Mouse (Mus musculus): ENCODE results near the gene Atcay. TPM values are rescaled to one million over a fixed set of nuclear protein-coding genes. Genes with fewer than 3 reads are reported as not detected.
A peak's percentile ranks its signal among the peaks of the same experiment; 100 is the strongest.
"Not testable (repeated sequence)": the region's sequence is repeated elsewhere in the genome, so short reads cannot be mapped to it uniquely, and the experiment has no call there.

The Atcay gene
- polyA plus RNA-seq, 1 experiment from 2014 or later, result 102 TPM

DNA sequence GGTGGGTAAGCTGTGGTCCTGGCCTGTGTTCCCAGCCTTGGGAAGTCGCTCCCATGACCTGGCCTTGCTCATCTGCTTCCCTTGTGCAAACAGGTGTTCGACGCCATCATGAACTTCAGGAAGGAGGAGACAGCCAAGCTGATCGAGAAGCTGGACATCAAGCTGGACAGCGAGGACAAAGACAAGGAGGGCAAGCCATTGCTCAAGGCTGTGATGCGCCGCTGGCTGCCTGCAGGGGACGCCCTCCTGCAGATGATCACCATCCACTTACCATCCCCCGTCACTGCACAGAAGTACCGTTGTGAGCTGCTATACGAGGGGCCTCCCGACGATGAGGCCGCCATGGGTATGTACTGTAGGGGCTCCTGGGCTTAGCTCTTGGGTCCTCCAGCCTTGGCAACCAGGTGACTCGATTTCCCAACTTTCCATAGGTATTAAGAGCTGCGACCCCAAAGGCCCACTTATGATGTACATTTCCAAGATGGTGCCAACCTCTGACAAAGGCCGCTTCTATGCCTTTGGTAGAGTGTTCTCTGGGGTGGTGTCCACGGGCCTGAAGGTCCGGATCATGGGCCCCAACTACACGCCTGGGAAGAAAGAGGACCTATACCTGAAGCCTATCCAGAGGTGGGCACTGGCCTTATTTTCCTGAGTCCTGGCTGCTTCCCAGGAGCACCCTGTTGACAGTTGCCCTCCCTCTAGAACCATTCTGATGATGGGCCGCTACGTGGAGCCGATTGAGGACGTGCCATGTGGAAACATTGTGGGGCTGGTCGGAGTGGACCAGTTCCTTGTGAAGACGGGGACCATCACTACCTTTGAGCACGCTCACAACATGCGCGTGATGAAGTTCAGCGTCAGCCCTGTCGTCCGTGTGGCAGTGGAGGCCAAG lies 50.9 kb downstream of the Atcay start:
- WGBS, result 90% methylated on average over 32 of the region's 32 CpGs
- no peak for ATAC-seq
- H3K9me3 ChIP-seq (replicated peaks; ENCODE audit: control insufficient read depth, low read length, poor library complexity, severe bottlenecking), result no peaks in the 10 kb centered on the region
- no peak overlapping the region for H3K9ac ChIP-seq (ENCODE audit: low read depth, low read length)
- H3K4me3 ChIP-seq (ENCODE audit: low read depth, low read length), result no peak overlapping the region
- no peak overlapping the region for H3K27ac ChIP-seq (ENCODE audit: low read length)
- no peak overlapping the region for H3K4me2 ChIP-seq (ENCODE audit: low read length)
- H3K27me3 ChIP-seq (ENCODE audit: control insufficient read depth, insufficient read depth, low read depth, low read length), result no peaks in the 10 kb centered on the region
- peaks cover 31% of the 10 kb centered on the region for H3K4me1 ChIP-seq (ENCODE audit: control insufficient read depth, insufficient read depth, low read length)
- H3K36me3 ChIP-seq (ENCODE audit: control insufficient read depth, insufficient read depth, low read length), result peaks cover 47% of the 10 kb centered on the region

DNA sequence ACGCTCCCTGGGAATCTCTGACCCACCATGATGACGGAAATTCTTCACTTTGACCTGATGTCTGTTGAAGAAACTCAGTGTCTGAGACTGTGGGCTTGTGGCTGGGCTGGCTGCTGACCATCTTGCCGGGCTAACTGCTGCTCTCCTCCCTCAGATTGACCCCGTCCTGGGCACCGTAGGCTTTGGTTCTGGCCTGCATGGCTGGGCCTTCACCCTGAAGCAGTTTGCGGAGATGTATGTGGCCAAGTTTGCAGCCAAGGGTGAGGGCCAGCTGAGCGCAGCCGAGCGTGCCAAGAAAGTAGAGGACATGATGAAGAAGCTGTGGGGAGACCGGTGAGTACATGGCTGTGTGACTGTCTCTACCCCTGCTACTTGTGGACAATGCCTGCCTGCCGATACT lies 51.7 kb downstream of the Atcay start:
- H3K27ac ChIP-seq (ENCODE audit: low read length), result no peak overlapping the region
- H3K4me1 ChIP-seq (ENCODE audit: control insufficient read depth, insufficient read depth, low read length), result peaks cover 39% of the 10 kb centered on the region
- no peaks in the 10 kb centered on the region for H3K27me3 ChIP-seq (ENCODE audit: control insufficient read depth, insufficient read depth, low read depth, low read length)
- peaks cover 45% of the 10 kb centered on the region for H3K36me3 ChIP-seq (ENCODE audit: control insufficient read depth, insufficient read depth, low read length)
- no peak overlapping the region for H3K9ac ChIP-seq (ENCODE audit: low read depth, low read length)
- 90% methylated on average over 11 of the region's 11 CpGs for whole genome bisulfite sequencing
- H3K4me2 ChIP-seq (ENCODE audit: low read length), result no peak overlapping the region
- no peak overlapping the region for H3K4me3 ChIP-seq (ENCODE audit: low read depth, low read length)
- H3K9me3 ChIP-seq (replicated peaks; ENCODE audit: control insufficient read depth, low read length, poor library complexity, severe bottlenecking), result no peaks in the 10 kb centered on the region
- no peak for ATAC-seq

DNA sequence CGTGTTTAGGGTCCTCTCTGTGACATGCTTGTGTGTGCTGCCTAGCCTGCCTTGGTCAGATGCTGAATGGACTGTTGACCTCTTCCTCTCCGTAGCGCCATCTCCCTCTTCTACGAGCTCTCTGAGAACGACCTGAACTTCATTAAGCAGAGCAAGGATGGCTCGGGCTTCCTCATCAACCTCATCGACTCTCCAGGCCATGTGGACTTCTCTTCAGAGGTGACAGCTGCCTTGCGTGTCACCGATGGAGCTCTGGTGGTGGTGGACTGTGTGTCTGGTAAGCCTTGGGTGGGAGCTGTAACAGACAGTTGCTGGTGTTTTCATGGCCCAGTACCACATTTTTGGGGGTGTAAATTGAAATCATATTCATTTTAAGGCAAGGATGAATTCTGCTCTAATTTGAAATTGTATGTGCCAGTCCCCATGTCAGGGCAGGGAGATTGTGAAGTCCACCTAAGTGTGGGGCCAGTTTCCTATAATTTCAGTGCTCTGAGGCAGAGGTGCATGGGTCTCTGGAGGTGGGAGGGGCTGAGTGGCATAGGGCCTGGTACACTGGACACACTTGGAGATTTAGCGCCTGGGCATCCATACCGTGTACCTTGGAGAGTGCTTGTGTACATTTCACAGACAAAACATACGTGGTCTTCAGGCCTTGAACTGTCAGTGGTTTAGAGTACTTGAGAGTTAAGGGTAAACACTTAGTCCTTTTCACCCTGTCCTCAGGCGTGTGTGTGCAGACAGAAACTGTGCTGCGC lies 52.5 kb downstream of the Atcay start:
- Histone ChIP-seq H3K4me2 (ENCODE audit: low read length) (peak overlapping the region; percentile 78), H3K27me3 (ENCODE audit: control insufficient read depth, insufficient read depth, low read depth, low read length) (no peaks in the 10 kb centered on the region), H3K27ac (ENCODE audit: low read length) (no peak overlapping the region), H3K36me3 (ENCODE audit: control insufficient read depth, insufficient read depth, low read length) (peaks cover 45% of the 10 kb centered on the region), H3K4me1 (ENCODE audit: control insufficient read depth, insufficient read depth, low read length) (peaks cover 39% of the 10 kb centered on the region), H3K4me3 (ENCODE audit: low read depth, low read length) (peak overlapping the region; percentile 94), H3K9me3 (replicated peaks; ENCODE audit: control insufficient read depth, low read length, poor library complexity, severe bottlenecking) (no peaks in the 10 kb centered on the region), H3K9ac (ENCODE audit: low read depth, low read length) (peak overlapping the region; percentile 97)
- ATAC-seq, result no peak
- WGBS, result 72% methylated on average over 14 of the region's 14 CpGs

DNA sequence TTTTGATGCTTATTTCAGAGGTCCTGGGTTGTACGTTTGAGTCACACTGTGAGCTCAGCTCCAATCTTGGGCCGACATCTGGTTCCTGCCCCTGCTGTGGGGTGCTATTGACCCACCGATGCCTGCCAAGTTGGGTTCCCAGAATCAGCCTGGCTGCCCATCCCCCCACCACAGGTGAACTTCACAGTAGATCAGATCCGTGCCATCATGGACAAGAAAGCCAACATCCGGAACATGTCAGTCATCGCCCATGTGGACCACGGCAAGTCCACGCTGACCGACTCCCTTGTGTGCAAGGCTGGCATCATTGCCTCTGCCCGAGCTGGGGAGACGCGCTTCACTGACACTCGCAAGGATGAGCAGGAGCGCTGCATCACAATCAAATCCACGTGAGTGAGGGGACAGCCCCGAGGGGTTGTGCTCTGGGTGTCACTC lies 53.1 kb downstream of the Atcay start:
- Histone ChIP-seq H3K4me3 (ENCODE audit: low read depth, low read length) (peak overlapping the region; percentile 94), H3K27ac (ENCODE audit: low read length) (peak overlapping the region; percentile 94), H3K4me2 (ENCODE audit: low read length) (peak overlapping the region; percentile 78), H3K4me1 (ENCODE audit: control insufficient read depth, insufficient read depth, low read length) (peaks cover 39% of the 10 kb centered on the region), H3K9me3 (replicated peaks; ENCODE audit: control insufficient read depth, low read length, poor library complexity, severe bottlenecking) (no peaks in the 10 kb centered on the region), H3K27me3 (ENCODE audit: control insufficient read depth, insufficient read depth, low read depth, low read length) (no peaks in the 10 kb centered on the region), H3K9ac (ENCODE audit: low read depth, low read length) (peak overlapping the region; percentile 97), H3K36me3 (ENCODE audit: control insufficient read depth, insufficient read depth, low read length) (peaks cover 45% of the 10 kb centered on the region)
- ATAC-seq, result no peak
- WGBS, result 13% methylated on average over 16 of the region's 16 CpGs

DNA sequence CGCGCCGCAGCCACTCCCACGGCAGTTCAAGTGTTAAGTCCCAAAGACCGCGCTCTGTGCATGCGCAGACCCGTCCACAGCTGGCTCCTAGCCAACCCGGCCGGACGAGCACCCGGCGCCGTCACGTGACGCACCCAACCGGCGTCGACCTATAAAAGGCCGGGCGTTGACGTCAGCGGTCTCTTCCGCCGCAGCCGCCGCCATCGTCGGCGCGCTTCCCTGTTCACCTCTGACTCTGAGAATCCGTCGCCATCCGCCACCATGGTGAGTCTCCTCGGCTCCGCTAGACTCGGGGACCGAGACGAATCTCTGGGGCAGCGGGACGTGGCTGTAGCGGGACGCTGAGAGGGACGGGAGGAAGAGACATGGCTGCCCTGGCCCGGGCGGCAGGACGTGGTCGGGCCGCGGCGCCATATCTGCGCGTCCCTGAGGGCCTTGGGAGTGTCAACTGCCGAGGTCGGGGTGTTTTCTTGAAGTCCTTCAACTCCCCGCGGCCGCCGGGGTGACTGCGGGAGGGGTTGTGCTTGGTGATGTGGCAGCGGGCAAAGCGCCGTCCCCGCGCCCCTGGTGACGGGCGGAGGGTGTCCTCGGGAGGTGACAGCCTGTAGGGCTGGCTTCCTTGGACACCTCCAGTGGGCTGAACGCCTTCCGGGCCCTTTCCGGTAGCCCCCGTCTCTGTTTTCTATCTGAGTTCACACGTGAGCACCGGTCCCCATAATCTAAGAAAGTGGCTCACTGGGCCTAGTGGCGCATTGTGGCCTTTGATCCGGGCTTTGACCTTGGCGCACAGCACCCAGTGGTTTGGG lies 54.0 kb downstream of the Atcay start, which contains the start of gene Eef2:
Gene Eef2 (plus strand): TSS at position 166 of the 806 bp plus-strand sequence.
- no peaks in the 10 kb centered on the region for H3K27me3 ChIP-seq (ENCODE audit: control insufficient read depth, insufficient read depth, low read depth, low read length)
- H3K9me3 ChIP-seq (replicated peaks; ENCODE audit: control insufficient read depth, low read length, poor library complexity, severe bottlenecking), result no peaks in the 10 kb centered on the region
- H3K9ac ChIP-seq (ENCODE audit: low read depth, low read length), result peak within 1 kb of the TSS; percentile 97
- peak within 1 kb of the TSS; percentile 94 for H3K27ac ChIP-seq (ENCODE audit: low read length)
- under 1% methylated on average over 77 of the region's 77 CpGs for WGBS
- H3K4me2 ChIP-seq (ENCODE audit: low read length), result peak within 1 kb of the TSS; percentile 78
- peak within 1 kb of the TSS; percentile 94 for H3K4me3 ChIP-seq (ENCODE audit: low read depth, low read length)
- peaks cover 41% of the 10 kb centered on the region for H3K36me3 ChIP-seq (ENCODE audit: control insufficient read depth, insufficient read depth, low read length)
- ATAC-seq, result peak; percentile 70
- H3K4me1 ChIP-seq (ENCODE audit: control insufficient read depth, insufficient read depth, low read length), result peaks cover 37% of the 10 kb centered on the region

DNA sequence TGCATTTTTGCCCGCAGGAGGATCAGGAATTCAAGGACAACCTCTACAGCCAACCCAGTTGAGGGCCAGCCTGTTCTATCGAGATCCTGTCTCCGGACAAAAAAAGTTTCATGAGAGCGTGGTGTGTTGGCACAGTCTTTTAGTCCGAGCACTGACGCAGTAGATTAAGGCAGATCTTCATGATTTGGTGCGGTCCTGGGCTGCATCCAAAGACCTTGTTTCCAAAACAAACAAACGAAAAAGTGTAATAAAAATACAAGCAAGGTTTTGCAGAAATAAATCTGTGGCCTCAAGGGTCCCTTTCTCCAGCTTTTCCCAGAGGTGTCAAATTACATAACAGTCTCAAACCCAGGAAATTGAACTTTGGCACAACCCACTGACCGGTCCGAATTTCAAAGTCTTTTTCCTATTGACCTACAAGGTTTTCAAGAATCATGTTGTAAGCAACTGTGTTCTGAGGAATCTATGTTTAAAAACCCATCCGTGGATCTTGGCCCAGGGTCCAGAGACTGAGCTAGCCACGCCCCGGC lies 54.6 kb downstream of the Atcay start:
- 5% methylated on average over 13 of the region's 13 CpGs for WGBS
- peak overlapping the region; percentile 94 for H3K27ac ChIP-seq (ENCODE audit: low read length)
- peak overlapping the region; percentile 64 for H3K4me2 ChIP-seq (ENCODE audit: low read length)
- no peaks in the 10 kb centered on the region for H3K27me3 ChIP-seq (ENCODE audit: control insufficient read depth, insufficient read depth, low read depth, low read length)
- H3K36me3 ChIP-seq (ENCODE audit: control insufficient read depth, insufficient read depth, low read length), result peaks cover 35% of the 10 kb centered on the region
- peaks cover 37% of the 10 kb centered on the region for H3K4me1 ChIP-seq (ENCODE audit: control insufficient read depth, insufficient read depth, low read length)
- H3K4me3 ChIP-seq (ENCODE audit: low read depth, low read length), result peak overlapping the region; percentile 94
- no peak for ATAC-seq
- H3K9me3 ChIP-seq (replicated peaks; ENCODE audit: control insufficient read depth, low read length, poor library complexity, severe bottlenecking), result no peaks in the 10 kb centered on the region
- peak overlapping the region; percentile 10 for H3K9ac ChIP-seq (ENCODE audit: low read depth, low read length)

DNA sequence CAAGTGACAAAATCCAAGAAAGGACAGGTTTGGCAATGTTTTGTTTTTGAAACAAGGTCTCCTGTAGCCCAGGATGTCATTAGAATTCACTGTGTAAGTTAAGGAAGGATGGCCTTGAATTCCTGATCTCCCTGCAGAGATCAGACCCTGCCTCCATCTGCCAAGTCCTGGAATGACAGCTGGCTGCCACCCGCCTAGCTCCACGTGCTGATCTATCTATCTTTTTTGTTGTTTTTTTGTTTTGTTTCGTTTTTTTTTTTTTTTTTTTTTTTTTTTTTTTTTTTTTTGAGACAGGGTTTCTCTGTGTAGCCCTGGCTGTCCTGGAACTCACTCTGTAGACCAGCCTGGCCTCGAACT lies 55.3 kb downstream of the Atcay start:
- H3K4me2 ChIP-seq (ENCODE audit: low read length), result peak overlapping the region; percentile 76
- ATAC-seq; H3K27me3 ChIP-seq (ENCODE audit: control insufficient read depth, insufficient read depth, low read depth, low read length); H3K9me3 ChIP-seq (replicated peaks; ENCODE audit: control insufficient read depth, low read length, poor library complexity, severe bottlenecking): not testable (repeated sequence)
- peaks cover 28% of the 10 kb centered on the region for H3K36me3 ChIP-seq (ENCODE audit: control insufficient read depth, insufficient read depth, low read length)
- 5% methylated on average over 4 of the region's 4 CpGs for WGBS
- peak overlapping the region; percentile 94 for H3K27ac ChIP-seq (ENCODE audit: low read length)
- H3K4me1 ChIP-seq (ENCODE audit: control insufficient read depth, insufficient read depth, low read length), result peaks cover 37% of the 10 kb centered on the region
- peak overlapping the region; percentile 42 for H3K4me3 ChIP-seq (ENCODE audit: low read depth, low read length)
- H3K9ac ChIP-seq (ENCODE audit: low read depth, low read length), result peak overlapping the region; percentile 71

DNA sequence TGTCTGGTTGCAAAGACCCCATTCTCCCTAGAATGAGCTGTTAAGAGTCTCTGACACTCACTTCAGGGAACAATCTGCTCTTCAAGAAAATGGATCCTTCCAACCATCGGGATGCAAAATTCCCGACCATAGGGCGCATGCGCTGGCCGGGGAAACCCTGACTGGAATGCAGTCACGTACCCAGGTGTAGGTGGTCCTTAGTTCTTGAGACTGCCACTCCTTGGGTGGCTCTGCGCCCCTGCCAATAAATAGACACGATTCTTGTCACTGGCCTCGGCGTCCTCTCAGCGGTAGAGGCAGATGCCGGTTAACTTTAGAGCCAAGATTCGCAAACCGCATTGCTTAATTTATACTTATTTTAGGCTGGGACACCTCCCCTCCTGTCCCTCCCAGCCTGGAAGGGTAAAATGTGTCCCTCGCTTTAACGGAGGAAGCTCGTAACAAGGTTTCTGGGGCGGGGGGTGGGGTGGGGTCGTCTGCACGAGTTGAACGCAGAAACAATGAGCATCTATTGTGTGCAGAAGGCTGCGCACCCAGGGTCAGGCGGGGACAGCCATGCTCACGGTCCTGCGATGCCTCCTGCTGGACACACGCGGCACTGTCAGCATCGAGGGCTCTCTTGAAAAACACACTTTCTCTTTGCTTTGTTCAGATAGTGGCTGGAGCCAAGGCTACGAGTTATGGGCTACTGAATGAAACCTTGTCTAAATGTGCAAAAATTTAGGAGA lies 55.9 kb downstream of the Atcay start:
- Histone ChIP-seq H3K4me3 (ENCODE audit: low read depth, low read length) (peak overlapping the region; percentile 42), H3K9me3 (replicated peaks; ENCODE audit: control insufficient read depth, low read length, poor library complexity, severe bottlenecking) (no peaks in the 10 kb centered on the region), H3K4me1 (ENCODE audit: control insufficient read depth, insufficient read depth, low read length) (peaks cover 37% of the 10 kb centered on the region), H3K27me3 (ENCODE audit: control insufficient read depth, insufficient read depth, low read depth, low read length) (no peaks in the 10 kb centered on the region), H3K36me3 (ENCODE audit: control insufficient read depth, insufficient read depth, low read length) (peaks cover 23% of the 10 kb centered on the region), H3K27ac (ENCODE audit: low read length) (peak overlapping the region; percentile 94), H3K4me2 (ENCODE audit: low read length) (peak overlapping the region; percentile 76), H3K9ac (ENCODE audit: low read depth, low read length) (peak overlapping the region; percentile 71)
- WGBS, result 1% methylated on average over 29 of the region's 29 CpGs
- ATAC-seq, result peak; percentile 63

Data from midbrain, embryonic 16.5 days (tissue).